Mouse (Mus musculus) heart, embryonic 16.5 days (tissue): ENCODE results near the gene Tyrp1. TPM values are rescaled to one million over a fixed set of nuclear protein-coding genes. Genes with fewer than 3 reads are reported as not detected.

ENCODE experiments used
- ATAC-seq: fragments of 200-750 bp; cut with Nextera tagmentation; replicated peaks from 2 replicates; pipeline ENCODE4 v1.8.0; 2017; ENCODE audit warnings: moderate number of reproducible peaks; ENCODE audit not compliant: insufficient read depth, low FRiP score; ENCODE audit errors: extremely low read depth
- H3K27ac ChIP-seq: fragments of 300-500 bp; sonication (generic); 2 replicates; pipeline ENCODE4 v1.5.1; 2014; ENCODE audit warnings: mild to moderate bottlenecking, low read length, control low read depth, moderate library complexity
- H3K27me3 ChIP-seq: fragments of 300-500 bp; sonication (generic); 2 replicates; pipeline ENCODE4 v1.6.1; 2014; ENCODE audit warnings: low read length, mixed read lengths; ENCODE audit not compliant: control insufficient read depth, insufficient read depth
- H3K36me3 ChIP-seq: fragments of 300-500 bp; sonication (generic); 2 replicates; pipeline ENCODE4 v1.6.1; 2014; ENCODE audit not compliant: control insufficient read depth, insufficient read depth
- H3K4me1 ChIP-seq: fragments of 300-500 bp; sonication (generic); 2 replicates; pipeline ENCODE4 v1.6.1; 2014; ENCODE audit warnings: low read length, mixed read lengths; ENCODE audit not compliant: control insufficient read depth, insufficient read depth
- H3K4me2 ChIP-seq: fragments of 300-500 bp; sonication (generic); 2 replicates; pipeline ENCODE4 v1.6.1; 2014; ENCODE audit warnings: low read depth, mild to moderate bottlenecking, control low read depth, low read length
- H3K4me3 ChIP-seq: fragments of 300-500 bp; sonication (generic); 2 replicates; pipeline ENCODE4 v1.5.1; 2014; ENCODE audit warnings: mild to moderate bottlenecking, control low read depth, low read length
- H3K9ac ChIP-seq: fragments of 300-500 bp; sonication (generic); 2 replicates; pipeline ENCODE4 v1.6.1; 2014; ENCODE audit warnings: low read length, control low read depth
- H3K9me3 ChIP-seq: fragments of 300-500 bp; sonication (generic); replicated peaks from 2 replicates; pipeline ENCODE4 v1.6.1; 2016; ENCODE audit warnings: low read length; ENCODE audit not compliant: control insufficient read depth
- WGBS: fragments of 180-500 bp; shearing (Covaris S2); extraction: QIAGEN DNeasy Blood & Tissue Kit; methylation state at CpG from one replicate; pipeline ENCODE4 v1.1.7; 2014; 5-methylcytosine and 5-hydroxymethylcytosine counted together
- polyA plus RNA-seq: library from polyadenylated mRNA; unstranded; fragments of >200 nt; fragmentation: Nextera tagmentation; extraction: Ambion mirVana; gene quantifications from 2 replicates; pipeline ENCODE4 v1.2.1, GENCODE M21; 2015

Tyrp1 gene
- polyA plus RNA-seq, 1 experiment from 2014 or later: 0.47 TPM

DNA sequence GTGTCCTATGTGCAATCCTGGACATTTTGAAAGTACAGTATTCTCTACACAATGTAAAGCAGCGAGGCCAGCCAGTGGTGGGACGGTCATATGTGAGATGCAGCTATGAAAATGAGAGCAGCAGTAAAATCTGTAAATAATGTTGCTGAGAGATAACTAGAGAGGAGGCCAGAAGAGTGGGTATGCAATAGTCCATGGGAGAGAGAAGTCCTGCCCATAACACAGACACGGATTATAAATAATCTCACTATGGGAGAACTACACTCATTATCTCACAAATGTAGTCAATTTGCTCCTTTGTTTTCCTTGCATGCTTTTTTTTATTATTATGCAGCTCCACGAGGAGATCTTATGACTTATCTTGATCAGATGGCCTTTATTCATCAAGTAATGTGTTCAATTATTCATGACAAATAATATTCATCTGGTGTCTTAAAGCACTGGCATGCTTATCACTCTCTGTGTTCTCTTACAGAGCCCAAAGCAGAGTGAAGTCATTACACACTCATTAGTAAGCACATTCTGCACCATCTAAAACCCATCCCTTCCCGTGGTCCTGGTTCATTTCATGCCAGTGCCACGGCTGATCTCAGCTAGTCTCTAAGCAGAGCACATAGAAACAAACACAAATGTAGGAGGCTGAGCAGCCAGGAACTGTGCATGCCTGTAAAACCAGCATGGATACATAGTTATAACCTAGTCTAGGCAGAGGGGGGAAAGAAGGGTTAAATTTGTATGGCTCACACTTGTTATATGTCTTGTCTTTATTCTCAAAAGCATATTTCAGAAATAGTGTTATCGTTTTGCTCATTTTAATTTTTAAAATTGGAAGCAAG lies 18.9 kb downstream of the Tyrp1 start:
- Histone ChIP-seq H3K4me3 (no peak overlapping the region), H3K27ac (no peak overlapping the region), H3K36me3 (no peaks in the 10 kb centered on the region), H3K4me2 (no peak overlapping the region), H3K4me1 (no peaks in the 10 kb centered on the region), H3K27me3 (no peaks in the 10 kb centered on the region), H3K9me3 (no peaks in the 10 kb centered on the region), H3K9ac (no peak overlapping the region)
- ATAC-seq: no peak
- 73% methylated on average over 7 of the region's 7 CpGs for WGBS

DNA sequence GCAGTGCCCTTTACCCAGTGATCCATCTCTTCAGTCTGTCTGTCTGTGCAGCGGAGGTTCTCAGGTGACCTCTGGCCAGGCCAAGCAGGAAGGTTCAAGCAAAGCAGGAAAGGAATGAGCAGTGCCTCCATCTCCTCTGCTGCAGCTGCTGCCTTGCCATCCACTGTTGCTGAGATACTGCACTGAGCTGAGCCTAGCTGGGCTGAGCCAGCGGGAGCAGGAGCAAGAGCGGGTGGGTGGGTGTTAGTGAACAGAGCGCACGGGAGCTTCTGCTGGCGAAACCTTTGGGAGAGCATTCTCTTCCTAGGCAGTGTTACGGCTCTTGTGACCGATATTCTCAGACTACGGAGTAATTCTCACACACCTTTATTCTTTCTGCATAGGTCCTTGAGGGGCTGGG lies 21.6 kb downstream of the Tyrp1 start:
- Histone ChIP-seq H3K36me3 (no peaks in the 10 kb centered on the region), H3K4me3 (no peak overlapping the region), H3K27ac (no peak overlapping the region), H3K9me3 (no peaks in the 10 kb centered on the region), H3K4me2 (no peak overlapping the region), H3K9ac (no peak overlapping the region), H3K4me1 (no peaks in the 10 kb centered on the region), H3K27me3 (no peaks in the 10 kb centered on the region)
- ATAC-seq: no peak
- 60% methylated on average over 9 of the region's 9 CpGs for WGBS

DNA sequence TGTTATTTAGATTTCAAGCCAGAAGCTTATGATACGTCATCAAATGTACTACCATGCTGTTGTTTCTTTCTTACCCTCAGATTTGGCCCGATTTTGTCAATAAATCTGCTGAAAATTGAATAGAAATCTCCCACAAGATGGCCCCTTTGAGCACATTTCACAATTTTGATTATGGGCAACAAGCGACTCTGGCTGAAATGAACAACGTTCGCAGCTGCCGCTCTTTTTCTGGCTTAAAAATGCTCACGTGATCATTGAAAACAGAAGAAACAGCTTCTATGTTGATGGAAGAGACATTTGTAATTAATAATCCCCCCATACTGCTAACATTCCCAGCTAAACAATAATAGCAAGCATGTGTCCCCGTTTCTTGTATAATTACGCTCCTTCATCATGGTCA lies 29.0 kb downstream of the Tyrp1 start:
- H3K9ac ChIP-seq: no peak overlapping the region
- WGBS: 84% methylated on average over 9 of the region's 9 CpGs
- H3K4me2 ChIP-seq: no peak overlapping the region
- no peak overlapping the region for H3K4me3 ChIP-seq
- H3K36me3 ChIP-seq: no peaks in the 10 kb centered on the region
- no peak overlapping the region for H3K27ac ChIP-seq
- ATAC-seq: no peak
- no peaks in the 10 kb centered on the region for H3K27me3 ChIP-seq
- H3K4me1 ChIP-seq: no peaks in the 10 kb centered on the region
- no peaks in the 10 kb centered on the region for H3K9me3 ChIP-seq

- H3K9ac ChIP-seq: no peak overlapping the region
- H3K4me2 ChIP-seq: no peak overlapping the region
- 62% methylated on average over 7 of the region's 7 CpGs for WGBS
- no peaks in the 10 kb centered on the region for H3K9me3 ChIP-seq
- H3K4me1 ChIP-seq: no peaks in the 10 kb centered on the region
- no peaks in the 10 kb centered on the region for H3K27me3 ChIP-seq
- H3K27ac ChIP-seq: no peak overlapping the region
- H3K36me3 ChIP-seq: no peaks in the 10 kb centered on the region
- no peak overlapping the region for H3K4me3 ChIP-seq
- ATAC-seq: no peak
Measured at GRCm38 (mm10) chr4:80863906-80864305, 30.0 kb downstream of the Tyrp1 start.

DNA sequence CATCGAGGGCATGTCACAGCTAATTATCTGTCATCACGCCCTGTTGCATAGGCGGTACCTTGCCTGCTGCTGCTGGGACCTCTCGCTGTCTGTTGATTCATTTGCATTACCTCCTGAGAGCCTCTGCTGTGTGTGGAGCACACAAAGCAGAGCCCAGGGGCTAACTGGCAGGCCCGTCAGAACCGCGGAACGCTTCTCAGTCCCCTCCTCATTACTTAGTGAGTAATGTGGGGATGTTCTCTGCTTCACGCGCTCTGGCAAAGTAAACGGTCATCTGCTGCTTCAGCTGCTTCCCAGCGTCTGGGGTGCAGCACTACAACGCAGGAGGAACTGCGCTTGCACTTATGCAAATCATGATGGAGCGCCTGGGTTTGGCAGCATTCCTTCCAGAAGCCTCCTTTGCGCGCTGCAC lies 30.6 kb downstream of the Tyrp1 start:
- H3K27me3 ChIP-seq: no peaks in the 10 kb centered on the region
- peak overlapping the region; percentile 43 for H3K4me3 ChIP-seq
- H3K36me3 ChIP-seq: no peaks in the 10 kb centered on the region
- no peaks in the 10 kb centered on the region for H3K9me3 ChIP-seq
- H3K9ac ChIP-seq: peak overlapping the region; percentile 21
- no peaks in the 10 kb centered on the region for H3K4me1 ChIP-seq
- ATAC-seq: no peak
- WGBS: under 1% methylated on average over 17 of the region's 17 CpGs
- no peak overlapping the region for H3K27ac ChIP-seq
- peak overlapping the region; percentile 65 for H3K4me2 ChIP-seq

GRCm38 (mm10) chr4:80866065-80866464 lies 32.1 kb downstream of the Tyrp1 start:
- no peak for ATAC-seq

DNA sequence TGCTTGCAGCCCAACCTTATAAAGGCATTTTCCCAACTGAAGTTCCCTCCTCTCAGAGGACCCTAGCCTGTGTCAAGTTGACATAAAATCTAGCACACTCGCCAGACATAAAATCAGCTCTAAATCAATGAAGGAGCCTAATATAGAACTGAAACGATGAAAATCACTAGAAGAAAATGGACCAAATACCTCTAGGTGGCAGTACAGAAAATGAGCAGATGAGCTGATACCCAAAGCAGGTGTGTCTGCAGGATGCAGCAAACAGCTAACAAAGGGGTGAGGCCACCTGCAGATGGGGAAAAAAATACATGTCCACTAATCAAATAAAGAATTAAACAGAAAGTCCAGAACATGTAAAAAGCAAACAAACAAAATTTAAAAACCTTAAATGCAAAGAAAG lies 35.7 kb downstream of the Tyrp1 start:
- H3K36me3 ChIP-seq: no peaks in the 10 kb centered on the region
- H3K9ac ChIP-seq: no peak overlapping the region
- H3K4me2 ChIP-seq: no peak overlapping the region
- H3K27ac ChIP-seq: no peak overlapping the region
- H3K27me3 ChIP-seq: no peaks in the 10 kb centered on the region
- no peak for ATAC-seq
- no peak overlapping the region for H3K4me3 ChIP-seq
- no peaks in the 10 kb centered on the region for H3K4me1 ChIP-seq
- no peaks in the 10 kb centered on the region for H3K9me3 ChIP-seq
- WGBS: 45% methylated on average over 2 of the region's 2 CpGs

More at GRCm38 (mm10) chr4:80866065-80866464, 32.1 kb downstream of the Tyrp1 start:
- no peak overlapping the region for H3K27ac ChIP-seq
- H3K9ac ChIP-seq: no peak overlapping the region
- no peaks in the 10 kb centered on the region for H3K27me3 ChIP-seq
- H3K9me3 ChIP-seq: no peaks in the 10 kb centered on the region
- H3K4me2 ChIP-seq: no peak overlapping the region
- H3K36me3 ChIP-seq: no peaks in the 10 kb centered on the region
- 14% methylated on average over 5 of the region's 5 CpGs for WGBS
- H3K4me1 ChIP-seq: no peaks in the 10 kb centered on the region
- no peak overlapping the region for H3K4me3 ChIP-seq

DNA sequence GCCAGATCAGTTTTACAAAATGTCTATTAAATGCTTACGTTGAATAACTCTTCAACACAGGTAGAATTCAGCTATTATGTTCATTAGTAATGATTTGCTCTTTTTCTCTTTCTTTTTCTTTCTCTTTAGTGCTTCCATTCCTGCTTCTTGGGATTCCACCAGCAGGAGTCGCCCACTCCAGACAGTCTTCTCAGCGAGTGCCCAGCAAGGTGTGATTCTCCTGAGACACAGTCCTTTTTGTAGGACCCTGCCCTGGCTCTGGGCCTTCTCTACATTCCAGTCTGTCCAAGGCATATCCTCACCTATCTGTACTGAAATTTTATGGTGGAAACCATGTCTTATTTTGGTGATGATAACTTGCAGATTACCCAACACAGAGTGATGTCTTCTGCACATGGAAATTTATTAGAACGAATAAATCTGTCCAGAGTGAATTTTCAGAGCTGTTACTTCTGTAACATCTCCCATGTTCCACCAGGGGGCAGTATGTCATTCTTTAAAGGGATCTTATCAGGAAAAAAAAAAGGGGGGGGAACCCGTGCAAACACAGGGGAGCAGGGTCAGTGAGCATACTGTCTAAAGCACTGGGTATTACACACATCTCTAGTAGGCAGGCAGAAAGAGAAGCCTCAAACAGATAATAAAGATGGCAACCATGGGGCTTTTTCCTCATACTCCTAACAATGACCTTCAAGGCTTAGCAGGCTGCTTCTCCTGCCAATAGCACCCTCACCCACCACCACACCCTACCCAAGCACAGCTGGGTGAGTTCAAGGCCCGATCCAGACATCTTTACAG lies 39.1 kb downstream of the Tyrp1 start:
- WGBS: 33% methylated on average over 6 of the region's 6 CpGs
- Histone ChIP-seq H3K4me2 (no peak overlapping the region), H3K4me1 (no peaks in the 10 kb centered on the region), H3K36me3 (no peaks in the 10 kb centered on the region), H3K4me3 (no peak overlapping the region), H3K27ac (no peak overlapping the region), H3K9me3 (no peaks in the 10 kb centered on the region), H3K27me3 (no peaks in the 10 kb centered on the region), H3K9ac (no peak overlapping the region)
- no peak for ATAC-seq
